Mouse (Mus musculus) embryonic facial prominence, embryonic 14.5 days (tissue): ENCODE measurements around the gene Phf20. TPM values are rescaled to one million over a fixed set of nuclear protein-coding genes. Genes with fewer than 3 reads are reported as not detected.
"Not testable (repeated sequence)": the region's sequence is repeated elsewhere in the genome, so short reads cannot be mapped to it uniquely, and the experiment has no call there.

Experiments used
- ATAC-seq: fragments of 200-750 bp; cut with Nextera tagmentation; 2 replicates; pipeline ENCODE4 v1.8.0; 2017; ENCODE audit warnings: low read depth, moderate number of reproducible peaks, moderate TSS enrichment
- DNase-seq: peaks from one replicate; pipeline ENCODE4 v3.0.0-alpha.2; 2015; ENCODE audit warnings: low spot score
- H3K27ac ChIP-seq: fragments of 300-500 bp; sonication (generic); replicated peaks from 2 replicates; pipeline ENCODE4 v1.5.1; 2014; ENCODE audit warnings: low read depth, mild to moderate bottlenecking, low read length, moderate library complexity
- H3K27me3 ChIP-seq: fragments of 300-500 bp; sonication (generic); replicated peaks from 2 replicates; pipeline ENCODE4 v1.6.1; 2014; ENCODE audit warnings: low read length; ENCODE audit not compliant: control insufficient read depth, insufficient read depth
- H3K36me3 ChIP-seq: fragments of 300-500 bp; sonication (generic); 2 replicates; pipeline ENCODE4 v1.6.1; 2014; ENCODE audit warnings: low read length, mixed read lengths; ENCODE audit not compliant: control insufficient read depth, insufficient read depth
- H3K4me1 ChIP-seq: fragments of 300-500 bp; sonication (generic); 2 replicates; pipeline ENCODE4 v1.6.1; 2014; ENCODE audit warnings: antibody characterized with exemption, low read length; ENCODE audit not compliant: control insufficient read depth, insufficient read depth
- H3K4me2 ChIP-seq: fragments of 300-500 bp; sonication (generic); 2 replicates; pipeline ENCODE4 v1.6.1; 2014; ENCODE audit warnings: low read depth, mild to moderate bottlenecking, low read length, moderate library complexity, mixed read lengths
- H3K4me3 ChIP-seq: fragments of 300-500 bp; sonication (generic); 2 replicates; pipeline ENCODE4 v1.5.1; 2014; ENCODE audit warnings: low read depth, mild to moderate bottlenecking, low read length
- H3K9ac ChIP-seq: fragments of 300-500 bp; sonication (generic); 2 replicates; pipeline ENCODE4 v1.6.1; 2014; ENCODE audit warnings: low read depth, mild to moderate bottlenecking, low read length, moderate library complexity, mixed read lengths
- H3K9me3 ChIP-seq: fragments of 300-500 bp; sonication (generic); 2 replicates; pipeline ENCODE4 v1.6.1; 2016; ENCODE audit warnings: low read length; ENCODE audit not compliant: control insufficient read depth
- WGBS: fragments of 180-500 bp; shearing (Covaris S2); extraction: QIAGEN DNeasy Blood & Tissue Kit; methylation state at CpG from one replicate; pipeline ENCODE4 v1.1.7; 2014; 5-methylcytosine and 5-hydroxymethylcytosine counted together
- polyA plus RNA-seq: library from polyadenylated mRNA; unstranded; fragments of >200 nt; fragmentation: Nextera tagmentation; extraction: Ambion mirVana; gene quantifications from 2 replicates; pipeline ENCODE4 v1.2.1, GENCODE M21; 2014

The Phf20 gene
- polyA plus RNA-seq, 1 experiment from 2014 or later: 69.8 TPM

DNA sequence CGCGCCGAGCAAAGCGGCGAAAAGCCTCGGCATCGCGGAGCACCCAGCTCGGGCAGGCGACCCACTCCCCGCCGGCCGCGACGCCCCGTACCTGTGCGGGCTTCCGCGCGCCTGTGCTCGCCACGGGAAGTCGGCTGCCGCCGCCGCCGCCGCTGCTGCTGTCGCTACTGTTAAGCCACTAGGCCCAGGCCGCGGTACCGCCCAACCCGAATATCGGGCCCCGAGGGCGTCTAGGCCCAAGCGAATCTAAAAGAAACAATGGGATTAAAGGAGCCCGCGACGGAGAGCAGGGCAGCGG is 16.5 kb upstream of the Phf20 start:
- Histone ChIP-seq H3K27ac (peak overlapping the region; percentile 98), H3K4me3 (peak overlapping the region; percentile 98), H3K9me3 (no peaks in the 10 kb centered on the region), H3K4me2 (peak overlapping the region; percentile 93; the same call in 1 of the 2 replicates), H3K36me3 (peaks cover 41% of the 10 kb centered on the region), H3K4me1 (peaks cover 27% of the 10 kb centered on the region), H3K27me3 (no peaks in the 10 kb centered on the region), H3K9ac (peak overlapping the region; percentile 100)
- under 1% methylated on average over 30 of the region's 41 CpGs for WGBS
- DNase-seq (no peak), ATAC-seq (peak; percentile 13; the same call in 1 of the 2 replicates)

DNA sequence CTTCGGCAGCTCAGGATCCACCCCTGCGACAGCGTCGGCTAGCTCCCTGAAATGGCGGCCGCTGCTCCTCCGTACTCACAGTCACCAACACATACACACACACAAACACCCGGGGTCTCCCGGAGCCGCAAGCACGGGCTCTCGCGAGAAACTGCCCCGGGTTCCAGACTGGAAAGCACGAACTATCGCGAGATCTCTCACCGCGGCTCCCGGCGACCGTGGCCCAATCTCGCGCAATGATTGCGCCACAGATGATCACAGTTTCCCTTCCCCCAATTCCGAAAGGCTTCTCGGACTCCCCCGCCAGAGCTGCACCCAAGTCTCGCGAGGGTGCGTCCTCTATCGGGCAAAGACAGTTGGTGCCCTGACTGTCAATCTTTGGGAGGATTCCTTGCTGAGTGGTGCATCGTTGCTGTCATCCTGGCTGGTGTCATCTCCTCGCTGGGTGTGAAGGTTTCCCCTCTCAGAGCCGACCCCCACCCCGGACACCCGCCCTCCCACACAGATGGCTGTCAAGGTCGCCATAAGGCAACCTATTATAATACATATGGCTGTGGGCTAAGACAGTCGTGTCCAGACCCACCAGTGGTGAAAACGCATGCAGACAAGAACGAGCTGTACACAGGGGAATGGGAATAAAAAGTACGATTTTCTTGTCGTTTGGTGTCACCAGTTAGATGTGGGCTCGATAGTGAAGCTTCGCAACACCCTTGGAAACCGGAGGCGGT is 16.0 kb upstream of the Phf20 start, which contains the start of gene Rbm39:
TSS of gene Rbm39 (minus strand) at position 145 of the 728 bp plus-strand sequence.
- 1% methylated on average over 36 of the region's 47 CpGs for WGBS
- DNase-seq: peak; percentile 99
- peak within 1 kb of the TSS; percentile 100 for H3K9ac ChIP-seq
- H3K27ac ChIP-seq: peak within 1 kb of the TSS; percentile 98
- peak within 1 kb of the TSS; percentile 98 for H3K4me3 ChIP-seq
- H3K4me2 ChIP-seq: peak within 1 kb of the TSS; percentile 93
- peak; percentile 97 for ATAC-seq
- no peaks in the 10 kb centered on the region for H3K9me3 ChIP-seq
- no peaks in the 10 kb centered on the region for H3K27me3 ChIP-seq
- H3K36me3 ChIP-seq: peaks cover 37% of the 10 kb centered on the region
- peaks cover 27% of the 10 kb centered on the region for H3K4me1 ChIP-seq

DNA sequence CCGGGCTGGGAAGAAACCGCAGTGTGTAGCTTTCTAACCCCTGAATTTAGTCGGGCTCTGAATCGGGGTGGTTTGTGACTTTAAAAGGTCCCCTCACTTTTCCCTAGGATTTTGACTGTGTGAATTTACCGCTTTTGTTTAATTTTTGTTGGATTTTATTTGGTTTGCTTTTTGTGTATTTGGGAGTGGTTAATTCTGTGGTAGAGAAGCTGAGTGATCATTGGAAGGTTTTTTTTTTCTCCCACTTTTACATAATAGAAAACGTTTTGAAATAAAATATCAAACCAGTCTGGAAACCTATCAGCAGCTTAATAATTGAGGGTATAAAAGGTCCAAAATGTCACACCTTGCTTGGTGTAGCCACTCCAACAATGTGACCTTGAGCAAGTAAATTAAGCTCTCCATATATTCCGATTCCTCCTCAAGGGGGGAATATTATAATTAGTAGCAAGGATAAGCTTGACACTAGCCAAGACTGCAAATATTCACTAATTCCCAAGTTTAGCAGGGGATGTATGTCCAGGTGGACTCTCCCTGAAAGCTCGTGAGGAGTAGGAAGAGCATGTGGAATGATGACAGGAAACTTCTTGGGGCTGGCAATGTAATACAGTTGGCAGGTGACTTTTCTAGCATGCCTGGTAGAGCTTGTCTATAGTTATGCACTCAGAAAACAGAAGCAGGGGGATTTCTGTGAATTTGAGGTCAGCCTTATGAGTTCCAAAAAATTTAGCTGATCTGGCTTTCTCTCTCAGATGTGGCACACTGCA is 15.3 kb upstream of the Phf20 start:
- Histone ChIP-seq H3K4me1 (peaks cover 22% of the 10 kb centered on the region), H3K27ac (peak overlapping the region; percentile 98), H3K4me2 (peak overlapping the region; percentile 74), H3K27me3 (no peaks in the 10 kb centered on the region), H3K4me3 (peak overlapping the region; percentile 98), H3K9ac (peak overlapping the region; percentile 100), H3K9me3 (no peaks in the 10 kb centered on the region), H3K36me3 (peaks cover 31% of the 10 kb centered on the region)
- no peak for ATAC-seq
- no peak for DNase-seq
- 13% methylated on average over 8 of the region's 8 CpGs for WGBS

DNA sequence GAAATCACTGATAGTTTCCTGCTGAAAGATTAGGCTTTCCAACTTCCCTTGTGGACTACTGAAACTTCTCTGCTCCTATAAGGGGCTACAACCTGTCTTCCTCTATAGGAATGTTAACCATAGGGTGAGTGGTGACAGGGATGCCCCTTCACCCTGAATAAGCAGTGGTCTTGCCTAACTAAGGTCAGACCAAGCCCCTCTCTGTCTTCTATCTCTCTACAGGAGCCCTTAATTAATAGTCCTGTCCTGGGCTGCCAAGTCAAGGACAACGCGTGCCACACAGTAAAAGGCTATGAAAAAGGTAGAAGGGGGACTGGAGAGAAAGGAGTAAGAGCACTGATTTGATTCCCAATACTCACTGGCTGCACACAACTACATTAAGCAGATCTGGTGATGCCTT is 14.7 kb upstream of the Phf20 start:
- H3K4me1 ChIP-seq: peaks cover 21% of the 10 kb centered on the region
- no peak overlapping the region for H3K4me3 ChIP-seq
- no peaks in the 10 kb centered on the region for H3K27me3 ChIP-seq
- ATAC-seq: no peak
- H3K9me3 ChIP-seq: no peaks in the 10 kb centered on the region
- H3K4me2 ChIP-seq: no peak overlapping the region
- no peak overlapping the region for H3K9ac ChIP-seq
- no peak for DNase-seq
- no peak overlapping the region for H3K27ac ChIP-seq
- H3K36me3 ChIP-seq: peaks cover 25% of the 10 kb centered on the region
- 70% methylated on average over 2 of the region's 2 CpGs for WGBS

DNA sequence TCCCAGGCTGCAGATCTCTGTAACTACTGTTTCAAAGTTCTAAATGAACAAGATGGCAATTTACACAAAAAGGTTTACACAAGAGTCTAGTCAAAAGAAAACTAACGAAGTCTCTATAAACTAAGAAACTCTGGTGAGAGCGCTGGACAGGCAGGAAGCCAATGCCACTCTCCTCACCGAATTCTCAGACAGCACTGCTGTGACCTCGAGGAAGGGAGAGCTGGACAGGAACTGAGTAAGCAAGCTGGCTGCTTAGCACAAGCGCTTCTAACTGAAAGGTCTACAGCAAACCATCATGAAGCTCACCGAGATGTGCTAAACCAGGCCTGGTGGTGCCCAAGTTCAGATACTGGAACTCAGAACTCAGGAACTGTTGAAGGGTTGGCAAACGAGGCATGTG is 7.0 kb upstream of the Phf20 start:
- not testable (repeated sequence) for H3K9me3 ChIP-seq, DNase-seq, H3K36me3 ChIP-seq, H3K4me2 ChIP-seq, H3K4me1 ChIP-seq, H3K27ac ChIP-seq, H3K27me3 ChIP-seq, H3K4me3 ChIP-seq, ATAC-seq, H3K9ac ChIP-seq
- 75% methylated on average over 7 of the region's 7 CpGs for WGBS

DNA sequence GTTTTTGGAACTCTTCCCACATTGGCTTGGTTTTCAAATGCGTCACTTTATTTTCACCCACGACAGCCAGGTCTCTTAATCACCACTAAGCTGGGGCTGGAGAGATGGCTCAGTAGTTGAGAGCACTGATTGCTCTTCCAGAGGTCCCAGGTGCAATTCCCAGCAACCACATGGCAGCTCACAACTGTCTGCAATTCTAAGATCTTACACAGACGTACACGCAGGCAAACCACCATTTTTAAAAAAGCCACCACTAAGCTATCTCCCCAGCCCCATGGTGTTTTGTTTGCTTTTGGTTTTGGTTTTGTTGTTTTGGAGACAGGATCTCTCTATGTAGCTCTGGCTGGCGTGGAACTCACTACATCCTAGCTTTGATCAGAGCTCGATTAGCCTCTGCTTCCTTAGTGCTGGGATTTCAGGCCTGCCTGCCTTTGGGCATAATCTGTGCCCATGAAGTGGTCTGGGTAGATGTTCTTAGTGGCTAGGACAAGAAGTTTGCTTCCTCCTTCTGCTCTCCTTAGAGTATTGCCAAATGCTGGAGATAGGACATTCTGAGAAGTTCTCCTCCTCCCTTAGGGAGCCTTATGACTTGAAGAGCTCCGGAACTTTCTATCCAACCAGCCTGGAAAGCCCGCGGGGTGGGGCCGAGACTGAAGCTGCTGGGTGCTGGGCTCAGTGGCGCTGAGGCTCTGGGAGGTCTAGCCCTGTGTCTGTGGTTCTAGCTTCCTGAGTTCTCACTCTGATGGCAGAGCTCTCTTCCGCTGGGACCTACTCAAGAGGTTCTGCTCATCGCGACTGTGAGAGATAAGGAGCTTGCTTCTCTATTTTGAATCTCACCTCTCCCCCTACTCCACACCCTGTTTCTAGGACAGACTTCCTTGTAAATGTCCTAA is 6.0 kb upstream of the Phf20 start:
- no peaks in the 10 kb centered on the region for H3K36me3 ChIP-seq
- no peak overlapping the region for H3K27ac ChIP-seq
- H3K4me3 ChIP-seq: no peak overlapping the region
- no peaks in the 10 kb centered on the region for H3K9me3 ChIP-seq
- no peaks in the 10 kb centered on the region for H3K27me3 ChIP-seq
- 76% methylated on average over 14 of the region's 14 CpGs for WGBS
- no peak overlapping the region for H3K4me2 ChIP-seq
- no peaks in the 10 kb centered on the region for H3K4me1 ChIP-seq
- ATAC-seq (no peak), DNase-seq (no peak)
- H3K9ac ChIP-seq: no peak overlapping the region

DNA sequence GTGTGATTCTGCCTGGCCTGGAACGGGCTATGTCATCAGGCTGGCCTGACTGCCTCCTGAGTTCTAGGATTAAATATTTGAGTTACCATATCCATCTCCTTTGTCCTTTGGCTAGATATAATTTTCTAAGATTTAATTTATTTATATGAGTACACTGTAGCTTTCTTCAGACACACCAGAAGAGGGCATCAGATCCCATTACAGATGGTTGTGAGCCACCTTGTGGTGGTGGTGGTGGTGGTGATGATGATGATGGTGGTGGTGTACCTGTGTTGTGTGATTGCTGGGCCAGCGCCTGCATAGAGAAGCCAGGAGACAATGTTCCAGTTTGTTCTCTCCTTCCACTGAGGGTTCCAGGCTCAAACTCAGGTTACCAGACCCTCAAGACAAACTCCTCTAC is 4.7 kb upstream of the Phf20 start:
- H3K4me2 ChIP-seq: no peak overlapping the region
- 96% methylated on average over 2 of the region's 2 CpGs for WGBS
- no peaks in the 10 kb centered on the region for H3K4me1 ChIP-seq
- no peak overlapping the region for H3K4me3 ChIP-seq
- no peaks in the 10 kb centered on the region for H3K27me3 ChIP-seq
- H3K9me3 ChIP-seq: no peaks in the 10 kb centered on the region
- H3K36me3 ChIP-seq: no peaks in the 10 kb centered on the region
- H3K9ac ChIP-seq: no peak overlapping the region
- no peak for ATAC-seq
- no peak for DNase-seq
- H3K27ac ChIP-seq: no peak overlapping the region

DNA sequence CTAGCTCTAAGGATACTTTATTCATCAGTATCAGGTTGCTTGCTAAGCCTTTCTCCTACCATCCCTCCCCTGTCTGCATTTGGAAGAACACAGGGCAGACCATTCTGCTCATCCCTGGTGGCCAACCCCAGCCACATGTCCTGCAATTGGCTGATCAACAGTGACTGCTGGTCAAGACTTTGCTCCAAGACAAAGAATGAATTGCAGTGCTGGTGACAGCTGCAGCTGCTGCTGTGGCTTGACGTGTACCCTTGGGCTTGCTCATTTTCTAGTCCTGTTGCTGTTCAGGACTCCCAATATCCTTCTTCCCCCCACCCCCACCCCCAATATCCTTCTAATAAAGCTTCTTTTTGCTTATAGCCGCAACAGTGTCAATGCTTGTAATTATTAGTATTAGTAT is 4.2 kb upstream of the Phf20 start:
- WGBS: 76% methylated on average over 2 of the region's 2 CpGs
- ATAC-seq: no peak
- Histone ChIP-seq H3K36me3 (no peaks in the 10 kb centered on the region), H3K4me3 (no peak overlapping the region), H3K9ac (no peak overlapping the region), H3K4me1 (no peaks in the 10 kb centered on the region), H3K27ac (no peak overlapping the region), H3K9me3 (no peaks in the 10 kb centered on the region), H3K27me3 (no peaks in the 10 kb centered on the region), H3K4me2 (no peak overlapping the region)
- DNase-seq: no peak
